Mouse (Mus musculus): ENCODE measurements around the gene 1500009C09Rik. TPM values are rescaled to one million over a fixed set of nuclear protein-coding genes. Genes with fewer than 3 reads are reported as not detected.

Gene 1500009C09Rik
- total RNA-seq, 2 experiments from 2014 or later: not detected

GRCm38 (mm10) chr15:82308416-82308815 is 56.2 kb downstream of the 1500009C09Rik start:
- DNase-seq (ENCODE audit: low spot score): no peak

Other genes starting within 250 kb of the 1500009C09Rik start
- 10 to 100 TPM; 16.7 to 17.6 TPM for gene Desi1, start 218.5 kb upstream of the 1500009C09Rik start, total RNA-seq (2021)
- gene Snu13, start 204.8 kb upstream of the 1500009C09Rik start, total RNA-seq (2021): 10 to 100 TPM; 48.7 to 51.4 TPM
- gene 4930407I10Rik, start 193.2 kb upstream of the 1500009C09Rik start, total RNA-seq (2021): not detected
- gene Mei1, start 182.4 kb upstream of the 1500009C09Rik start, total RNA-seq (2021): under 1 TPM in 1 of 2 experiments, not detected in 1; 0.09 TPM
- 10 to 100 TPM in 1 of 2 experiments, 1 to 10 TPM in 1; 8.8 to 10.1 TPM for gene Ccdc134, start 124.5 kb upstream of the 1500009C09Rik start, total RNA-seq (2021)
- 10 to 100 TPM in 1 of 2 experiments, 1 to 10 TPM in 1; 9.9 to 12.9 TPM for gene Srebf2, start 105.2 kb upstream of the 1500009C09Rik start, total RNA-seq (2021)
- not detected for gene Shisa8, start 39.6 kb upstream of the 1500009C09Rik start, total RNA-seq (2021)
- gene Tnfrsf13c, start 28.0 kb upstream of the 1500009C09Rik start, total RNA-seq (2021): not detected
- gene Cenpm, start 7.6 kb upstream of the 1500009C09Rik start, total RNA-seq (2021): not detected
- gene Sept3, start 22.5 kb downstream of the 1500009C09Rik start, total RNA-seq (2021): under 1 TPM; 0.32 to 0.55 TPM
- gene Wbp2nl, start 46.6 kb downstream of the 1500009C09Rik start, total RNA-seq (2021): not detected
- 10 to 100 TPM in 1 of 2 experiments, 1 to 10 TPM in 1; 8.7 to 10.0 TPM for gene Naga, start 86.5 kb downstream of the 1500009C09Rik start, total RNA-seq (2021)
- gene Pheta2, start 86.5 kb downstream of the 1500009C09Rik start, total RNA-seq (2021): under 1 TPM; 0.23 to 0.26 TPM
- 100 to 1,000 TPM; 123 to 154 TPM for gene Smdt1, start 86.6 kb downstream of the 1500009C09Rik start, total RNA-seq (2021)
- 100 to 1,000 TPM; 481 to 494 TPM for gene Ndufa6, start 101.9 kb downstream of the 1500009C09Rik start, total RNA-seq (2021)
- 10 to 100 TPM; 11.6 to 12.4 TPM for gene Cyp2d22, start 127.9 kb downstream of the 1500009C09Rik start, total RNA-seq (2021)
- under 1 TPM in 1 of 2 experiments, not detected in 1; 0.18 TPM for gene Cyp2d11, start 141.6 kb downstream of the 1500009C09Rik start, total RNA-seq (2021)
- gene Cyp2d10, start 154.8 kb downstream of the 1500009C09Rik start, total RNA-seq (2021): under 1 TPM in 1 of 2 experiments, not detected in 1; 0.43 TPM
- gene Cyp2d9, start 181.0 kb downstream of the 1500009C09Rik start, total RNA-seq (2021): under 1 TPM in 1 of 2 experiments, not detected in 1; 0.38 TPM